Mouse (Mus musculus): ENCODE data around the gene Ppp1ca.

DNA sequence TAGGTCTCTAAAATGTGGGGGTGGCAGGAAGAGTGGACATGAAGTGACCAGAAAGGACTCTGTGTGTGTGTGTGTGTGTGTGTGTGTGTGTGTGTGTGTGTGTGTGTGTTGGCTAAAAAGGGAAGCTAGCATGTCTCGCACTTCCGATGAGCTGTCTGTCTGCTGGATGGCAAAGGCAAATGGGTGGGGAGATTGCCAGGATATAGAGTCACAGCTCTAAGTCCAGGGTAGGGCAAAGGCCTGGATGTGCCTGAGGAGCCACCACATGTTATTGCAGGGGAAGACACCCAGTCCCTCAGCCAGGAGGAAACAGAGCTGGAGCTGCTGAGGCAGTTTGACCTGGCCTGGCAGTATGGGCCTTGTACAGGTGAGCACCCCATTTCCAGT lies 40.3 kb downstream of the Ppp1ca start:
- TF ChIP-seq POLR2A (IDR thresholded peaks at IDR 0.05; ENCODE audit: borderline replicate concordance, low read depth, low read length), result no peak
- no peak for TF ChIP-seq CTCF (IDR thresholded peaks at IDR 0.05; ENCODE audit: low read depth, low read length)
